Mouse (Mus musculus) forebrain, embryonic 16.5 days (tissue): ENCODE data around the gene Ngfr. TPM values are rescaled to one million over a fixed set of nuclear protein-coding genes. Genes with fewer than 3 reads are reported as not detected.

Experiments used
- ATAC-seq: fragments of 200-750 bp; cut with Nextera tagmentation; 2 replicates; pipeline ENCODE4 v1.8.0; 2017; ENCODE audit warnings: mild to moderate bottlenecking, moderate library complexity
- H3K27ac ChIP-seq: fragments of 300-500 bp; sonication (generic); 2 replicates; pipeline ENCODE4 v1.5.1; 2014; ENCODE audit warnings: low read length, control low read depth
- H3K27me3 ChIP-seq: fragments of 300-500 bp; sonication (generic); replicated peaks from 2 replicates; pipeline ENCODE4 v1.6.1; 2014; ENCODE audit warnings: low read length; ENCODE audit not compliant: control insufficient read depth, insufficient read depth
- H3K36me3 ChIP-seq: fragments of 300-500 bp; sonication (generic); 2 replicates; pipeline ENCODE4 v1.6.1; 2014; ENCODE audit not compliant: control insufficient read depth, insufficient read depth
- H3K4me1 ChIP-seq: fragments of 300-500 bp; sonication (generic); replicated peaks from 2 replicates; pipeline ENCODE4 v1.6.1; 2014; ENCODE audit warnings: low read length; ENCODE audit not compliant: control insufficient read depth, insufficient read depth
- H3K4me2 ChIP-seq: fragments of 300-500 bp; sonication (generic); 2 replicates; pipeline ENCODE4 v1.6.1; 2014; ENCODE audit warnings: mild to moderate bottlenecking, low read length, control low read depth
- H3K4me3 ChIP-seq: fragments of 300-500 bp; sonication (generic); replicated peaks from 2 replicates; pipeline ENCODE4 v1.5.1; 2014; ENCODE audit warnings: mild to moderate bottlenecking, low read length, control low read depth
- H3K9ac ChIP-seq: fragments of 300-500 bp; sonication (generic); replicated peaks from 2 replicates; pipeline ENCODE4 v1.6.1; 2014; ENCODE audit warnings: low read depth, low read length, control low read depth
- H3K9me3 ChIP-seq: fragments of 300-500 bp; sonication (generic); 2 replicates; pipeline ENCODE4 v1.6.1; 2016; ENCODE audit warnings: low read length; ENCODE audit not compliant: control insufficient read depth
- WGBS: fragments of 180-500 bp; shearing (Covaris S2); extraction: QIAGEN DNeasy Blood & Tissue Kit; methylation state at CpG from one replicate; pipeline ENCODE4 v1.1.7; 2014; 5-methylcytosine and 5-hydroxymethylcytosine counted together
- polyA plus RNA-seq: library from polyadenylated mRNA; unstranded; fragments of >200 nt; fragmentation: Nextera tagmentation; extraction: Ambion mirVana; gene quantifications from 2 replicates; pipeline ENCODE4 v1.2.1, GENCODE M21; 2015

The Ngfr gene
- polyA plus RNA-seq, 1 experiment from 2014 or later, result 8.2 TPM

DNA sequence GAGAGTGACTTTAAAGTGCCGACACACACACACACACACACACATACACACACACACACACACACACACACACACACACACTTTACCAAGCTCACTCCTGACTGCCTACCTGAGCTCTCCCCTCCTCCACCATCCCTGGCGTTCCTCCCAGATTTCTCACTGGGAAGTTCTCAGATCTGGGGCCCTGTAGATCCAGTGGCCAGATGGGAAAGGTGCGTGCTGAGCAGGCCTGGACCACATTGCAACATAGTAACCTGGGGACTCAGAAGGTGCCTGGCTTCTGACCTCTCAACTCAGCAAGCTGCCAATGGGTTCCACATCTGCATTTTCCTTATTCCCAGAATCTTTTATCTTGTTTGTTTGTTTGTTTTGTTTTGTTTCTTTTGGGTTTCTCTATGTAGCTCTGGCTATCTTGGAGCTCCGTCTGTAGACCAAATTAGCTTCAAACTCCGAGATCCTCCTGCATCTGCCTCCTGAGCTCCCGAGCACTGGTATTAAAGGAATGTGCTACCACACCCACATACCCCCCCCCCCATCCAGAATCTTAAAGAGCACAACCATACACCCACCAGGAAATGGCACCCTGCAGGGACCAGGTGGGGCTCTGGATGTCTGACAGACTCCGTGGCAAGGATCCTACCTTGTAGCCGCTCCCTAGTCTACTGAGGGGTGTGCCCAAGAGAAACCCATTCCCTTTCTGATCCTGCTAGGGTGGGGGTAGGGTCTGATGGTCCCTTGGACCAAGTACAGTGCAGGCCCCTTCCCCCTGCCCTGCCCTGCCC lies 42.8 kb downstream of the Ngfr start:
- H3K9me3 ChIP-seq, result no peaks in the 10 kb centered on the region
- no peak for ATAC-seq
- WGBS, result 87% methylated on average over 8 of the region's 8 CpGs
- H3K4me3 ChIP-seq, result no peak overlapping the region
- no peak overlapping the region for H3K9ac ChIP-seq
- no peaks in the 10 kb centered on the region for H3K36me3 ChIP-seq
- H3K27ac ChIP-seq, result no peak overlapping the region
- H3K4me1 ChIP-seq, result no peaks in the 10 kb centered on the region
- H3K4me2 ChIP-seq, result no peak overlapping the region
- no peaks in the 10 kb centered on the region for H3K27me3 ChIP-seq

GRCm38 (mm10) chr11:95540637-95541385 lies 46.7 kb downstream of the Ngfr start:
- ATAC-seq, result no peak
- Histone ChIP-seq H3K27ac (no peak overlapping the region), H3K4me3 (no peak overlapping the region), H3K9ac (no peak overlapping the region), H3K4me1 (0 out of 2 replicates have a peak, but pooled peaks cover 6% of the 10 kb centered on the region), H3K36me3 (no peaks in the 10 kb centered on the region), H3K9me3 (no peaks in the 10 kb centered on the region), H3K27me3 (no peaks in the 10 kb centered on the region), H3K4me2 (no peak overlapping the region)
- 41% methylated on average over 18 of the region's 18 CpGs for WGBS

DNA sequence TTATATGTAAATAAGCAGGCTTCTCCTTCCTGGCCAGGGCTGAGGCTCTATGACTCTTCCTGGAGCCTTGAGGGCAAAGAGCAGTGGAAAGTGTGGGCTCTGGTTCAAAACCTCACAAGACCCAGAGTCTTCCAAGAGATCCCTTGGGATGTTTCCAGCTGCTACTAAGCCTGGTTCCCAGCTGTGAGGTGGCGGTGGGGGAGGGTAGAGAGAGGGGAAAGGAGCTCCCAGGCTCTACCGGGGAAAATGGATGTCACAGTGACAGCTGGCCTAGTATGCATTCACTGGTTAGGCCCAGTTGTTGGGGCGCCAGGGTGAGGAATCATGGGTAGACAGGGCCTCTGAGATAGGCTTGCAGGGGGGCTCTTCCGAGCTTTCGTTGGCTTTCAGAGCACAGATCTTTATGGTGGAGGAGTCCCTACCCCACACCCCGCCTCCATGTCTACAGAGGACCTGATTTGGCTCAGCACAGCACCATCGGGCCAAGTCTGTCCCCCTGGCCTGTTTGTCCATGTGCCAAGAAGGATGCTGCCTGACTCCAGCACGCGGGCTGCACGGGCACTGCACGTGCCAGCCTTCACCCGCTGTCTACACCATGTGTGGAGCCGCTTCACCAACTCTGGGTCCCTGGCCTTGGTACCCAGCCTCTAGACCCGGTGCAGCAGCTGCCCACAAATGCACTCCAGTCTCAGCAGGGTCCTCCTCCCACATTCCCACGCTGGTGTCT lies 49.0 kb downstream of the Ngfr start:
- no peak for ATAC-seq
- H3K4me2 ChIP-seq, result no peak overlapping the region
- WGBS, result 63% methylated on average over 15 of the region's 15 CpGs
- no peaks in the 10 kb centered on the region for H3K9me3 ChIP-seq
- no peak overlapping the region for H3K9ac ChIP-seq
- no peaks in the 10 kb centered on the region for H3K27me3 ChIP-seq
- no peak overlapping the region for H3K27ac ChIP-seq
- H3K4me1 ChIP-seq, result 0 out of 2 replicates have a peak, but pooled peaks cover 6% of the 10 kb centered on the region
- H3K4me3 ChIP-seq, result no peak overlapping the region
- no peaks in the 10 kb centered on the region for H3K36me3 ChIP-seq

DNA sequence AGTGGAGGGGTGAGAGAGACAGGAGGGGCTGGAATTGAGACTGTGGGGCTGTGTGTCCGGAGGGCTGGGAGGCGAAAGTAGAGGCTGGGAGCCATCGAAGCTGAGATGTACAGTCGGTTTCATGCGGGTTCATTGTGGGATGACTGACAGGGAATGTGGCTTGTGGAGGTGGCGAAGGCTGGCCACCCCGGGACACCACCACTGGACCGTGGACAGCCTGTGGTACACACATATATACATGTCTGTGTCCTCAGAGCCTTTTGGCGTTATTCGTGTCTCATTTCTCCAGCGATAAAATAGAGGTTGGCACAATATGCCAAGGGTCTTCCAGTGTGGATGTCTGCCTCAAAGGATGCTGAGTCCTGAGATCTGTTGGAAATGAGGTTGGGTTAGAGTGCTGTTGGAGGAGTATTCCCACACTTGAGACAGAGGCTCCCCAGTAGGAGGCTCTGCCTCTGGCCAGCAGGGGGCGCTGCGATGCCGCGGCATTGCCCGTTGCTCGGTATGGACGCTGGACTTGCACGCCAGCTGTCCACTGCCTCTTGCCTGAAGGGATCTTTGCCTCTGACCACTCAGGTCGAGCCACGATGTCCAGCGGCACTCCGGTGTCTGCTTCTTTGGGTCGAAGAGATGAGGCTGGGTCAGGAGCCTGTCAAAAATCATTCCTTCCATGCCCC lies 53.9 kb downstream of the Ngfr start:
- Histone ChIP-seq H3K4me2 (peak overlapping the region; percentile 31), H3K4me3 (no peak overlapping the region), H3K27ac (no peak overlapping the region), H3K36me3 (no peaks in the 10 kb centered on the region), H3K9ac (no peak overlapping the region), H3K9me3 (no peaks in the 10 kb centered on the region), H3K4me1 (0 out of 2 replicates have a peak, but pooled peaks cover 5% of the 10 kb centered on the region), H3K27me3 (no peaks in the 10 kb centered on the region)
- 24% methylated on average over 24 of the region's 24 CpGs for WGBS
- peak; percentile 79 for ATAC-seq

GRCm38 (mm10) chr11:95532353-95533072 lies 55.0 kb downstream of the Ngfr start:
- H3K4me2 ChIP-seq, result no peak overlapping the region
- 76% methylated on average over 13 of the region's 13 CpGs for WGBS
- H3K4me3 ChIP-seq, result no peak overlapping the region
- ATAC-seq, result no peak
- H3K4me1 ChIP-seq, result 0 out of 2 replicates have a peak, but pooled peaks cover 2% of the 10 kb centered on the region
- no peaks in the 10 kb centered on the region for H3K36me3 ChIP-seq
- no peaks in the 10 kb centered on the region for H3K9me3 ChIP-seq
- H3K27ac ChIP-seq, result no peak overlapping the region
- H3K27me3 ChIP-seq, result no peaks in the 10 kb centered on the region
- H3K9ac ChIP-seq, result no peak overlapping the region

- WGBS, result 83% methylated on average over 3 of the region's 3 CpGs
- Histone ChIP-seq H3K36me3 (no peaks in the 10 kb centered on the region), H3K27me3 (no peaks in the 10 kb centered on the region), H3K4me2 (no peak overlapping the region), H3K27ac (peak overlapping the region; percentile 41; the same call in 1 of the 2 replicates), H3K4me3 (no peak overlapping the region), H3K4me1 (peaks cover 7% of the 10 kb centered on the region), H3K9me3 (no peaks in the 10 kb centered on the region), H3K9ac (no peak overlapping the region)
- no peak for ATAC-seq
These were observed 59.3 kb downstream of the Ngfr start for GRCm38 (mm10) chr11:95528231-95528630.

GRCm38 (mm10) chr11:95527307-95527706 lies 60.2 kb downstream of the Ngfr start:
- H3K4me2 ChIP-seq, result no peak overlapping the region
- peak; percentile 38; the same call in 1 of the 2 replicates for ATAC-seq
- no peaks in the 10 kb centered on the region for H3K27me3 ChIP-seq
- no peak overlapping the region for H3K4me3 ChIP-seq
- no peaks in the 10 kb centered on the region for H3K36me3 ChIP-seq
- no peaks in the 10 kb centered on the region for H3K9me3 ChIP-seq
- peak overlapping the region; percentile 70 for H3K27ac ChIP-seq
- WGBS, result 62% methylated on average over 8 of the region's 8 CpGs
- no peak overlapping the region for H3K9ac ChIP-seq
- H3K4me1 ChIP-seq, result peaks cover 7% of the 10 kb centered on the region

DNA sequence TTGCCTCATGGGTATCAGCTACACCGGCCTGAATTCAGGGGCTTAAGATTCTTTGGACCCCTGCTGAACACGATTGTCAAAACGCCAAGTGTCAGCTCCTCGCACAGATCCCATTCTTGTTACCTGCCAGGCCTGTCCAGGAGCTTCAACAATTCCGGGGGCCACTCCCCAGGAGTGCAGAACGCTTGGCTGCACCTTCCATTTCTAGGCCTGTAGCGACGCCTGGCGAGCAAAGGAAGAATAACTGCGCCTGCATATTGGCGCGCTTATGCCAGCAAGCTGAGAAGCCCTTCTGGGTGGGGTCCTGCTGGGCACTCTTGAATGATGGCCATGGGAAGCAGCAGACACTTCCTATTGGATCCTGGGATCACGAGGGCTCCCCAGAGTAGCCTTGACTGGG lies 66.0 kb downstream of the Ngfr start:
- Histone ChIP-seq H3K27ac (no peak overlapping the region), H3K27me3 (no peaks in the 10 kb centered on the region), H3K36me3 (no peaks in the 10 kb centered on the region), H3K4me3 (peak overlapping the region; percentile 27), H3K4me1 (peaks cover 20% of the 10 kb centered on the region), H3K4me2 (peak overlapping the region; percentile 48), H3K9me3 (no peaks in the 10 kb centered on the region), H3K9ac (peak overlapping the region; percentile 41)
- peak; percentile 32; the same call in 1 of the 2 replicates for ATAC-seq
- 1% methylated on average over 13 of the region's 13 CpGs for WGBS
